Mouse (Mus musculus) heart, postnatal 10 days (tissue): ENCODE measurements around the gene Cyp2c29. TPM values are rescaled to one million over a fixed set of nuclear protein-coding genes. Genes with fewer than 3 reads are reported as not detected.
"Not testable (repeated sequence)": the region's sequence is repeated elsewhere in the genome, so short reads cannot be mapped to it uniquely, and the experiment has no call there.

Source experiments
- DNase-seq, 2 experiments: peaks; one replicate each; pipeline ENCODE4 v3.0.0; 2021
- intact Hi-C: fragments of 180-260 bp; cut with DNase I; formaldehyde crosslinking; loops from one replicate; pipeline ENCODE4 v1.15.1; 2025
- total RNA-seq, 2 experiments: library from RNA; stranded (reverse); gene quantifications; 2 replicates each; pipeline ENCODE4 v1.2.3; 2021

Gene Cyp2c29
- not detected for total RNA-seq

DNA sequence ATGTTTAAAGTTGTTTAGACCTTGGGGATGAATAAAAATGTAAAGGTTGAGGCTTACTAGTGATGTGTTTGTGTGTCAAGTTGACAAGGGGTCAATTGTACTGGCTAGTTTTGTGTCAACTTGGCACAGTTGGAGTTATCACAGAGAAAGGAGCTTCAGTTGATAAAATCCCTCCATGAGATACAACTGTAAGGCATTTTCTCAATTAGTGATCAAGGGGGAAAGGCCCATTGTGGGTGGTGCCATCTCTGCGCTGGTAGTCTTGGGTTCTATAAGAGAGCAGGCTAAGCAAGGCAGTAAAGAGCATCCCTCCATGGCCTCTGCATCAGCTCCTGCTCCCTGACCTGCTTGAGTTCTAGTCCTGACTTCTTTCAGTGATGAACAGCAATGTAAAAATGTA is at the start of gene Cyp2c29:
Gene Cyp2c29 (plus strand): TSS at position 301 of the 400 bp plus-strand sequence.
- DNase-seq, intact Hi-C loops: not testable (repeated sequence)

DNA sequence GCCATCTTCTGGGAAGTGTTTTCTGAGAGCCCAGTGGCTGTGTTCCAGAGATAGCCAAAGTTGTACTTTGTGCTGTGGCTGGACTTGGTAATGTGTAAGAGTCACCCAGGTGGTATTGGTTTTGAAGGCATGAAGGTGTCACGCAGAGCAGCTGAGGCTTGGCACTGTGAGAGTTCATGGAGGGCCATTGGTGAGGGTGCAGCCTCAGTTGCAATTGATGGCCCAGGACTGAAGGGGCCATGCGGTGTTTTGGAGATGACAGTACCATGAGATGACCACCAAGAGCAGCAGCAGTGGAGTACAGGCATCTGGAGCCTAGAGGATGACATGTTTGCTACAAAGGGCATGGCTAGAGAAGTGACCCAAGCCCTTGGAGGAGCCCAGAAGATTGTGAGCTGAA is 2.2 kb upstream of the Cyp2c29 start:
- intact Hi-C loops, DNase-seq: not testable (repeated sequence)

DNA sequence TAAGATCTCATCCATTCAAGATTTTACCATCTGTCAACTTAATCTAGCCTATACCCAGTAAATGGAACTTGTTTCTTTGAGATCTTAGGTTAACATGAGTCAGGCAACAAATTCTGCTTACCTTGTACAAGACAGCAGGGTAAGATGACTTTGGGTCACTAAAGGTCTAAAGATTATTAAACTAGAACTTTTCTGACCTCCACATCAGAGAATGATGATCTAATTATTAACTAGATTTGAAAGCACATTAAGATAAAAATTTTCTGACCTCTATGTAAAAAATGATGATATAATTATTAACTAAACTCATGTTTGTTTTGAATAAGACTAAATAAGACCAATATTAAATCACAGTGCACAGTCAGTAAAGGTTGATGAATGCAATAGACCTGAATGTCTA is 13.6 kb downstream of the Cyp2c29 start:
- intact Hi-C loops = no loop called here
- DNase-seq = no peak

DNA sequence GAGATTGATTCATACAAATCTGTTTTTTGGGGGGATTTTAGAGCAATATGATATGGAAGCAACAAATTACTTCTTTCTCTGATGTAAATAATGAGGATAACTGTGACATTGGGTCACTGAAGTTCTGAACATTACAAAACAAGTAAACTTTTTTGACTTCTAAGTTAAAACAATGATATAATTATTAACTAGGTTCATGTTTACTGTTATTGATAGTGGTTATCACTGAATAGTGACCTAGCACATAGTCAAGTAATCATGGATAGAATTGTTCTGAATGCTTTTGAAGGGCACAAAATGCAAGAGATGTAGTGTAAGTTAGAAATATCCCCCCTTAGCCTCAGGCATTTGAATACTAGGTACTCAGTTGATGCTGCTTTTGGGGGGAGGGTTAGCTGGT is 16.4 kb downstream of the Cyp2c29 start:
- intact Hi-C loops = no loop called here
- DNase-seq = no peak

DNA sequence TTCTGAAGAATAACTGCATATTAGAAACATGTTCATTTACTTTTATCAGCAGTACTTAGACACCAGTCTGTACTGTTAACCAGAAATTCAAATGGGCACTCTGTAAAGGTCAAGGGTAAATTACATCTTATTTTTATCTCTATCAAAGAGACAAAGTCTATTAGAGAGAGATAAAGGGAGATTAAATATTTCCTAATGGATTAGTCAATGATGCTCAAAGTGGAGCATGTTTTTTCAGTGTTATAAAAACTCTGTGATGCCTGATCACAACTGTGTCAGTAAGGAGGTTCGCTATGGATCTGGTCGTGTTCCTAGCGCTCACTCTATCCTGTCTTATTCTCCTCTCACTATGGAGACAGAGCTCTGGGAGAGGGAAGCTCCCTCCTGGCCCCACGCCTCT is 17.6 kb downstream of the Cyp2c29 start:
- intact Hi-C loops = no loop called here
- DNase-seq = no peak

DNA sequence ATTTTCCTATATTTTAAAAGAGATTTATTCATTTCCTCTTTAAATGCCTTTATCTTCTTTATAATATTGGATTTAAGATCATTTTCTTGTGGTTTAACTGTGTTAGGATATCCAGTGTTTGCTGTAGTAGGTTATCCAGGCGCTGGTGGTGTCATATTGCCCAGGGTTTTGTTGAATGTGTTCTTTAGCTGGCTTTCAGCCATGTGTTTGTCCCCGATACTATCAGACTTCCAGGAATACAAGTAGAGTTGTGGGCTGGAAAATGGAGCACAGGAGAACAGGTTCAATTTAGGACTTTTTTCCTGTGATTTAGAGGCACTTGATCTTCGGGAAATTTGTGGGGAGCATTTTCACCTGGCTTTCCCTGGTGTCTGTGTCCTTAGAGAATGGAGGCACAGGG is 19.8 kb downstream of the Cyp2c29 start:
- DNase-seq = no peak
- intact Hi-C loops = no loop called here

Other genes starting within 250 kb of the Cyp2c29 start
- gene Cyp2c65, start 208.4 kb upstream of the Cyp2c29 start, total RNA-seq = not detected
- not detected for gene Cyp2c66, start 155.5 kb upstream of the Cyp2c29 start, total RNA-seq
- not detected for gene Cyp2c38, start 193.7 kb downstream of the Cyp2c29 start, total RNA-seq
- not detected for gene Cyp2c39, start 241.5 kb downstream of the Cyp2c29 start, total RNA-seq